ENCODE assay signal across 8 mouse cellular contexts in the genomic region with DNA sequence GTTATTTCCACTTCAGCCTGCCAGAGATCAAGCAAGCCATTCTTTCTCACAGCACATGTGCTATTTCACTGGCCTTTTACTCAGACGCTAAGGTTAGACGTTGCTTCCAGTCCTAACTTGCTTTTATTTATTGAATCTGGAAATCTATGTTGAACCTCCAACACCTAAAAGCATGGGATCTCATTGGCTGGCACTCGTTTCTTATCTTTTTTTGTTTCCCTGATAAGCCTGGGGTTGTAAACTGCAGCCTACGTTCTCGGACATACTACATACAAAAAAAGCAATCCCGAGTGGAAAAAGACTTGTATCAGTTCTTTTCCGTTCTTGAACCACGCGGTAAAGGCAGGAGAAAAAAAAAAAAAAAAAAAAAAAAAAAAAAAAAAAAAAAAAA. TPM values are rescaled to one million over a fixed set of nuclear protein-coding genes. Genes with fewer than 3 reads are reported as not detected.
A peak's percentile ranks its signal among the peaks of the same experiment; 100 is the strongest.
DNase-seq lines count a peak whose midpoint lies in the region; ATAC-seq lines count a peak whose summit lies in the region.

No protein-coding gene starts in this region.

- no peaks in the 10 kb centered on the region for H3K36me3 ChIP-seq in lung, embryonic 16.5 days (ENCODE audit: control insufficient read depth, insufficient read depth, low read length)
- H3K36me3 ChIP-seq in embryonic facial prominence, embryonic 13.5 days, result peaks cover 10% of the 10 kb centered on the region
- H3K36me3 ChIP-seq in limb, embryonic 12.5 days, result peaks cover 14% of the 10 kb centered on the region
- H3K36me3 ChIP-seq in stomach, embryonic 14.5 days (ENCODE audit: control insufficient read depth, insufficient read depth, low read length), result no peaks in the 10 kb centered on the region

- no peaks in the 10 kb centered on the region for H3K4me1 ChIP-seq in lung, embryonic 16.5 days (replicated peaks; ENCODE audit: control insufficient read depth, insufficient read depth, low read length)
- peaks cover 12% of the 10 kb centered on the region for H3K4me1 ChIP-seq in embryonic facial prominence, embryonic 13.5 days
- no peaks in the 10 kb centered on the region; the same call in 1 of the 2 replicates for H3K4me1 ChIP-seq in limb, embryonic 12.5 days (replicated peaks)
- H3K4me1 ChIP-seq in stomach, embryonic 14.5 days (ENCODE audit: control insufficient read depth, insufficient read depth, low read length), result 0 out of 2 replicates have a peak, but pooled peaks cover 2% of the 10 kb centered on the region

- peaks cover 4% of the 10 kb centered on the region for H3K9me3 ChIP-seq in lung, embryonic 16.5 days (ENCODE audit: control insufficient read depth, low read length)
- peaks cover 11% of the 10 kb centered on the region; the same call in 1 of the 2 replicates for H3K9me3 ChIP-seq in embryonic facial prominence, embryonic 13.5 days
- peaks cover 16% of the 10 kb centered on the region for H3K9me3 ChIP-seq in limb, embryonic 12.5 days
- no peaks in the 10 kb centered on the region for H3K9me3 ChIP-seq in stomach, embryonic 14.5 days (ENCODE audit: control insufficient read depth, low read depth, low read length)

- peak overlapping the region; percentile 42; the same call in 1 of the 2 replicates for H3K9ac ChIP-seq in lung, embryonic 16.5 days (ENCODE audit: low read length)
- peak overlapping the region; percentile 94 for H3K9ac ChIP-seq in embryonic facial prominence, embryonic 13.5 days
- H3K9ac ChIP-seq in limb, embryonic 12.5 days (replicated peaks), result peak overlapping the region; percentile 46
- peak overlapping the region; percentile 75; the same call in 1 of the 2 replicates for H3K9ac ChIP-seq in stomach, embryonic 14.5 days (replicated peaks; ENCODE audit: low read depth, low read length)

- ATAC-seq in lung, embryonic 16.5 days (ENCODE audit: low read depth), result no peak
- ATAC-seq in embryonic facial prominence, embryonic 13.5 days (ENCODE audit: insufficient number of reproducible peaks, insufficient read depth, low FRiP score, low TSS enrichment, low read depth), result no peak
- no peak for ATAC-seq in limb, embryonic 12.5 days (ENCODE audit: insufficient number of reproducible peaks, insufficient read depth, low FRiP score, low TSS enrichment, low read depth)
- no peak for ATAC-seq in stomach, embryonic 14.5 days (ENCODE audit: insufficient number of reproducible peaks, insufficient read depth, low FRiP score, low read depth)

- H3K27ac ChIP-seq in lung, embryonic 16.5 days (ENCODE audit: low read length), result no peak overlapping the region
- H3K27ac ChIP-seq in embryonic facial prominence, embryonic 13.5 days, result no peak overlapping the region
- H3K27ac ChIP-seq in limb, embryonic 12.5 days, result no peak overlapping the region
- no peak overlapping the region for H3K27ac ChIP-seq in stomach, embryonic 14.5 days (ENCODE audit: low read length)

- no peak for DNase-seq in lung, postnatal 4 days
- no peak for DNase-seq in layer of hippocampus, adult 9-10 months (ENCODE audit: low spot score)
- DNase-seq in cerebellum, adult 18-20 months, result no peak
- no peak for DNase-seq in urinary bladder, postnatal 25 days (ENCODE audit: low spot score)

- peak overlapping the region; percentile 84 for H3K4me2 ChIP-seq in lung, embryonic 16.5 days (ENCODE audit: low read depth, low read length)
- H3K4me2 ChIP-seq in embryonic facial prominence, embryonic 13.5 days, result peak overlapping the region; percentile 64
- H3K4me2 ChIP-seq in limb, embryonic 12.5 days, result peak overlapping the region; percentile 62
- H3K4me2 ChIP-seq in stomach, embryonic 14.5 days (replicated peaks; ENCODE audit: low read depth, low read length), result peak overlapping the region; percentile 69

- no peaks in the 10 kb centered on the region for H3K27me3 ChIP-seq in lung, embryonic 16.5 days (ENCODE audit: control insufficient read depth, insufficient read depth, low read depth, low read length)
- no peaks in the 10 kb centered on the region for H3K27me3 ChIP-seq in embryonic facial prominence, embryonic 13.5 days
- H3K27me3 ChIP-seq in limb, embryonic 12.5 days, result no peaks in the 10 kb centered on the region
- H3K27me3 ChIP-seq in stomach, embryonic 14.5 days (ENCODE audit: control insufficient read depth, insufficient read depth, low read length), result no peaks in the 10 kb centered on the region

- WGBS in lung, embryonic 16.5 days, result under 1% methylated on average over 9 of the region's 9 CpGs
- 2% methylated on average over 9 of the region's 9 CpGs for WGBS in embryonic facial prominence, embryonic 13.5 days
- WGBS in limb, embryonic 12.5 days, result under 1% methylated on average over 9 of the region's 9 CpGs
- 1% methylated on average over 9 of the region's 9 CpGs for WGBS in stomach, embryonic 14.5 days

- peak overlapping the region; percentile 82 for H3K4me3 ChIP-seq in lung, embryonic 16.5 days (ENCODE audit: low read length)
- peak overlapping the region; percentile 92 for H3K4me3 ChIP-seq in embryonic facial prominence, embryonic 13.5 days
- peak overlapping the region; percentile 90 for H3K4me3 ChIP-seq in limb, embryonic 12.5 days (replicated peaks)
- peak overlapping the region; percentile 56 for H3K4me3 ChIP-seq in stomach, embryonic 14.5 days (ENCODE audit: low read depth, low read length)

RNA-seq across cellular contexts. Expression of a gene that starts 1.0 kb away (rescaled TPM):
- 19.2 and 20.5 TPM in 2 replicates for polyA plus RNA-seq in lung, embryonic 16.5 days (2015; fragmentation: Nextera tagmentation; extraction: Ambion mirVana)
- polyA plus RNA-seq in embryonic facial prominence, embryonic 13.5 days (2015; fragmentation: Nextera tagmentation; extraction: Ambion mirVana), result 37.1 and 37.5 TPM in 2 replicates
- polyA plus RNA-seq in limb, embryonic 12.5 days (2016; fragmentation: Nextera tagmentation; extraction: Ambion mirVana), result 45.8 TPM in 2 replicates
- 32.4 and 39.1 TPM in 2 replicates for polyA plus RNA-seq in stomach, embryonic 14.5 days (2014; fragmentation: Nextera tagmentation; extraction: Ambion mirVana)

RNA-seq across cellular contexts. Expression of a gene that starts 53.7 kb away (rescaled TPM):
- 0.25 and 0.43 TPM in 2 replicates for polyA plus RNA-seq in lung, embryonic 16.5 days (2015; fragmentation: Nextera tagmentation; extraction: Ambion mirVana)
- polyA plus RNA-seq in embryonic facial prominence, embryonic 13.5 days (2015; fragmentation: Nextera tagmentation; extraction: Ambion mirVana), result 0.54 and 0.76 TPM in 2 replicates
- polyA plus RNA-seq in limb, embryonic 12.5 days (2016; fragmentation: Nextera tagmentation; extraction: Ambion mirVana), result 0.63 and 0.93 TPM in 2 replicates
- polyA plus RNA-seq in stomach, embryonic 14.5 days (2014; fragmentation: Nextera tagmentation; extraction: Ambion mirVana), result 0.32 and 0.43 TPM in 2 replicates

Comparison
In these comparisons a context has a peak if more than half of its experiments do, and no peak if none do; other contexts are left out.
1. H3K9ac ChIP-seq: peak in every context shown above with its lines; median percentile 94 in embryonic facial prominence, embryonic 13.5 days; 75 in stomach, embryonic 14.5 days; 46 in limb, embryonic 12.5 days; 42 in lung, embryonic 16.5 days.